Mouse (Mus musculus): ENCODE measurements at regions not wholly inside any gene's neighbourhood (a gene's known extent, or its start where the extent isn't known, plus 50 kb on each side); places are given as distances from the start of the nearest gene placed in this dataset.

GRCm38 (mm10) chr16:15084147-15084752 is 177.8 kb downstream of the Efcab1 start:
- TF ChIP-seq POLR2A (IDR thresholded peaks at IDR 0.05; ENCODE audit: control insufficient read depth in 1 of 2, insufficient read depth in 1 of 2, low read depth in 1 of 2, low read length in 2 of 2, poor library complexity in 1 of 2) (no peak), ELF1 (IDR thresholded peaks at IDR 0.05; ENCODE audit: low read depth, low read length) (no peak), EP300 (IDR thresholded peaks at IDR 0.05; ENCODE audit: low read depth in 1 of 2, low read length in 2 of 2) (no peak)
